Mouse (Mus musculus): ENCODE results near the gene Scgb2b20. TPM values are rescaled to one million over a fixed set of nuclear protein-coding genes. Genes with fewer than 3 reads are reported as not detected.

Scgb2b20 gene
- not detected for polyA plus RNA-seq (2017; shearing (Covaris generic))

GRCm38 (mm10) chr7:33366222-33366621 lies at the start of gene Scgb2b20:
Gene Scgb2b20 (minus strand): TSS chr7:33366322.

GRCm38 (mm10) chr7:33372934-33373333 lies 6.8 kb upstream of the Scgb2b20 start, which contains the start of gene Scgb1b20:
Gene Scgb1b20 (plus strand): TSS chr7:33373234.

Other genes starting within 250 kb of the Scgb2b20 start
- not detected for gene Scgb2b18, start 192.5 kb downstream of the Scgb2b20 start, polyA plus RNA-seq (2017; shearing (Covaris generic))
- gene Scgb1b18, start 180.8 kb downstream of the Scgb2b20 start, polyA plus RNA-seq (2017; shearing (Covaris generic)), result not detected
- not detected for gene Scgb2b19, start 86.0 kb downstream of the Scgb2b20 start, polyA plus RNA-seq (2017; shearing (Covaris generic))
- not detected for gene Scgb1b19, start 79.0 kb downstream of the Scgb2b20 start, polyA plus RNA-seq (2017; shearing (Covaris generic))
- gene Scgb1b20, start 6.9 kb upstream of the Scgb2b20 start, polyA plus RNA-seq (2017; shearing (Covaris generic)), result not detected
- not detected for gene Scgb2b21, start 154.1 kb upstream of the Scgb2b20 start, polyA plus RNA-seq (2017; shearing (Covaris generic))

Data from CD4-positive, CD25-positive, alpha-beta regulatory T cell (primary cell).